Mouse (Mus musculus): ENCODE measurements at regions not wholly inside any gene's neighbourhood (a gene's known extent, or its start where the extent isn't known, plus 50 kb on each side); places are given as distances from the start of the nearest gene placed in this dataset.

- TF ChIP-seq POLR2AphosphoS2 (IDR thresholded peaks at IDR 0.05; ENCODE audit: insufficient read length, low read depth): no peak
- TF ChIP-seq POLR2A (IDR thresholded peaks at IDR 0.05; ENCODE audit: insufficient read length, low read depth): no peak
- TF ChIP-seq USF1 (IDR thresholded peaks at IDR 0.05; ENCODE audit: low read depth): no peak
- TF ChIP-seq TCF12 (IDR thresholded peaks at IDR 0.05; ENCODE audit: insufficient read depth, poor library complexity, severe bottlenecking): no peak
- no peak for TF ChIP-seq MAX (IDR thresholded peaks at IDR 0.05; ENCODE audit: low read depth)
- no peak for TF ChIP-seq CEBPB (IDR thresholded peaks at IDR 0.05; ENCODE audit: insufficient read depth, poor library complexity, severe bottlenecking)
- TF ChIP-seq SRF (IDR thresholded peaks at IDR 0.05; ENCODE audit: control insufficient read depth, insufficient read length, low read depth): no peak
- TF ChIP-seq E2F4 (IDR thresholded peaks at IDR 0.05; ENCODE audit: insufficient read depth): no peak
- TF ChIP-seq MYOG (IDR thresholded peaks at IDR 0.05; ENCODE audit: control insufficient read depth in 1 of 3, insufficient read depth in 1 of 3, insufficient read length in 2 of 3, low read depth in 2 of 3): no peak
- TF ChIP-seq MYOD1 (IDR thresholded peaks at IDR 0.05; ENCODE audit: control insufficient read depth in 1 of 3, insufficient read length in 2 of 3, low read depth in 2 of 3): no peak
- TF ChIP-seq REST (IDR thresholded peaks at IDR 0.05; ENCODE audit: insufficient read depth, insufficient read length): no peak
- TF ChIP-seq TCF3 (IDR thresholded peaks at IDR 0.05; ENCODE audit: insufficient read length, low read depth): no peak
These were observed 658.3 kb upstream of the Kirrel3 start for GRCm38 (mm10) chr9:33827409-33827808.
